Mouse (Mus musculus) urinary bladder, postnatal 36 days (tissue): ENCODE measurements around the gene Mars2.

Experiments
- DNase-seq, 2 experiments: peaks; one replicate each; pipeline ENCODE4 v3.0.0; 2022; ENCODE audit warnings: low spot score in 2 of 2, mixed read lengths in 1 of 2

The Mars2 gene

DNA sequence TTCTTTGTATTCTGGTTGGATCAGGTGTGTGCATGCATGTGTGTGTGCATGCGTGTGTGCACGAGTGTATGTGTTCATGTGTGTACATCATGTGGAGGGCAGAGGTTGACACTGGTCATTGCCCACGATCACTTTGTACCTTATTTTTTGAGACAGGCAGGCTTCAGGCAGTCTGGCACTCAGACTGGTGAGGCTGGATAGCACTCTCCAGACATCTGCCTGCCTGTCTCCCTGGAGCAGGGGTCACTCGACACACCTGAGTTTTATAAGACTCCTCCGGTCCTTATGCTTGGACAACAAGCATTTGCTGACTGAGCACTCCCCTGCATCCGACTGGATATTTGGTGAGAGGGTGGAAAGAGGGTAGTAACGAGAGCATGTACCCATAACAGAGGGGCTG lies 14.0 kb upstream of the Mars2 start:
- DNase-seq: no peak

DNA sequence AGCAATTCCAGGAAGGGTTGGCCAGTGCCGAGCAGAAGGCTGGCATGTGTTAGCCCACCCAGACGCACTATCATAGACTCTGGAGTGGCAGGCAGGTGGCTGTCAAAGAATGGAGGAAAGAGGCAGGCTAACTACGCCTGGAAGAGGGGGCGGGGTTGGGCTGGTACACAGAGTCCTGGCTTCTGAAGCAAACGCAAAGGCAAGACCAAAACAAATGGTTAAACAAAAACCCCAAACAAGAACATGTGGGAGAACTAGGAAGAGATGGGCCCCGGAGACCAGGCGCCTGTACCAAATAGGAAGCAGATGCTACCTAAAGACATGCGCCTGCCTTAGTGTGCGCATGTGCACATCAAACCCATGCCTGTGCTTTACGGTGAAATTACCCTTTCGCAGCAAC lies 12.9 kb upstream of the Mars2 start:
- DNase-seq: no peak

DNA sequence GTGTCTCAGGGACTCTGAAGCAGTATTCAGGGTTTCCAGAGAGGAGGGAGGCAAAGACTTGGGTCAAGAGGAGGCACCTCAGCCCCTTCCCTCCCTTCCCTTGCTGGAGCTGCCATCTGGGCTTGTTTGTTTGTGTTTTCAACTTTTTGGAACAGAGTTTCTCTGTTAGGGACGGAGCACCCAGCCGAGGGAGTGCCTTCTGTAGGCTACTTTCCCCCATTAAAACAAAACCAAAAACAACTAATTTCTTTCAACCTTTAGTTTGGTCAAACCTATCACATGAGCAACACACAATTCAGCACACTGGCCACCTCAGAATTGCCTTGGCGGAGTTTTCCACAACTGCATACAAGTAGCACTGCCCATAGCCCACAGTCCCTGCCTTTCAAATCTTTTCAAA lies 11.6 kb upstream of the Mars2 start:
- no peak for DNase-seq

DNA sequence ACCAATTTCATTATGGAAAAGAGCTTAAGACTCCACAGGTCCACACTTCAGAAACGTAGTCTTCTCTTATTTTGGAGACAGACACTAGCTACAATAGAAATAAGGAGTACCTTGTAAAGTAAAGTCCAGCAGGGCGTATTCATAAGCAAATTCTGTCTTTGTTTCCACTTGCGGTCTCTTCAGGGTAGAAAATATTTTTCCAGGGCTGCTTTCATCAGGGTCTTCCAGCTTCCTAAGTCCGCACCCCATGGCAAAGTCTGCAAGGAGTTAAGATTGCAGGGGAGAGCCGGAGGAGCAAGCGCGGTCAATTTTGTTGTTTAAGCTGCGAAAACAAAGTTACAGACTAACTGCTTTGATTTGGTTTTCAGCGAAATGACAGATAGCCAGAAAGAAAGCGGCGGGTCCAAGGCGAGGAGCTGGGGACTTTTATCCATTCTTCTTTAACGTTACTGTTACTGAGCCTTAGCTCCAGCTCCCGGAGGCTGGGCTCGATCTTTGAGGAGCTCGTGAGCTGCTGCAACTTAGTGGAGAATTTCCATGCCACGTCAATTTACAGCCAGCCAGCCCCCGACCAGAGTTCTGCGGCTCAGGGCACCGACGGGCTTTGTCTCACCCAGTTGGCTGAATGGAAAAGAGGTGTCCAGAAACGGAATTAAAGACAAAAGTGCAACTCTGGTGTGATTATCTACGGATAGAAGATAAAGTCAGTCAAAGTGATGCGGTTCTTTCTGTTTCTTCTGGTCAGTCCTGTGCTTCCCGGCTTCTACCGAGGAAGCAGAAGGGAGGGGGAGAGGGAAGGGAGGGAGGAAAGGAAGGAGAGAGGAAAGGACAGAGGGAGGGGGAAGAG lies 10.7 kb upstream of the Mars2 start, which contains the start of gene Rftn2:
TSS of gene Rftn2 (minus strand) at position 772 of the 847 bp plus-strand sequence.
- peak in 1 of 2 experiments; percentile 18 for DNase-seq

DNA sequence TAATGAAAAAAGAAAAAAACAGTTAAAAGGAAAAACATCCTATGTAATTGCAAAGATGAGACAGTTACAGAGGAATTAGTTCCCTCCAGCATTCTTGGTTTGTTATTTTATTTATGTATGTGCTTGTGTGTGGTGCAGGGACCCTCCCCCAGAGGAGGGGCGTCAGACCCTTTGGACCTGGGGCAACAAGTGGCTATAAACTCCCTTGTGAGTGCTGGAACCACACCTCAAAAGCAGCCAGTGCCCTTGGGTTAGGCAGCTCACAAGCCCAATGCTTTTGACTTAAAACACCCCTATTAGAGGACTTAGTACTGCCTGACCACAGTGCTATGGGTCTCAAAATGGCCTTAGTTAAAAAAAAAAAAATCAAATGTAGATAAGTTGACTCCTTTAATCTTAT lies 9.6 kb upstream of the Mars2 start:
- DNase-seq: no peak

DNA sequence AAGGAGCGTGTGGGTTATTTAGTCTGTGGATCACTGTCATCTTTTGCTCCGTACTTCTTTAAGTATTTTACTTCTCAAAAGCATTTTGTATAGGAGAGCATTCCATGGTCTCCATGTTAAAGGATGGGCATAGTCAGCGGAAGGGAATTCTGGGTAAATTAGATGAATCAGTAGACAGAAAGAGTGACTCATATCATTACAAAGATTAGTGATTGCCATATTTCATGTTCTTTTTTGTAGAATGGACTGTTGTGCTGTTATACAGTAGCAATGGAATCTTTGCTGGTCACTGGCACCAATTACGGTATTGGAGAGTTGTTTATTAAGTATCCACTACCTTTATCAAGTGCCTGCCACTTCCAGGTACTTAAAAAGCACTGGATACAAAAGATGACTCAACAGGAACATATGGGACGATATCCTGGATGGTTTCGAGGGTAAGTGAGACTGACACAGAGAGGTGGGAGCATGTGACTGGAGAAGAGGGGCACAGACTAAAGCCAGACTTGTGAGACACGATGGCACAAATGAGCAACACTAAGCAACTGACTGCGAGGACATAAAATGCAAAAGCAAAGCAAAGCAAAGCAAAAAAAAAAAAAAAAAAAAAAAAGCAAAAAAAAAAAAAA lies 8.6 kb upstream of the Mars2 start:
- no peak for DNase-seq

DNA sequence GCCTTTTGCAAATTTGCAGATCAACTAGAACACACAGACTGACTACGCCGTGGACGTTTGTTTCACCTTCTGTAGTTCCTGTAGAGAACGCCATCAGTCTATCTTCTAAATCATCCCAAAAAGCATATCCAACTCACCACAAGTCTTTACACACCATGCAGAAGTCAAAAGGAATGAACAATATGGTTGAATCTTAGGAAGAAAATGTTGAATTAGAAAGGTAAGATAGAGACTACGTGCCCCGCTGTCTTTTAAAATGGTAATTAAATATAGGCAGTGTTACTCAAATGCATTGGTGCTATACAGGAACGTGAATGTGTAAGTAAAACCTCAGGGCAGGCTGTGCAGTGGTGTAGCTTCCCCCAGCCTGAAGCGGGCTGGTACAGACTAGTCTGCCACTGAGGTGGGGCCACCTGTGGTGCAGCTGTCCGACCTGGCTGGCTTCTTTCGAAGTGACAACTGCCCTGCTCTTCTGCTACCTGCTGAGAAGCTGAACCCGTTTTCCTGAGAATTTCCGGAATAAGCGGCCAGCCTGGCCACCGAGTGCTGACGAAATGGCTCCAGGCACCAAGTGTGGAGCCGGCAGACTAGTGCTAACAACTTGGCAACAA lies 2.0 kb upstream of the Mars2 start:
- no peak for DNase-seq

DNA sequence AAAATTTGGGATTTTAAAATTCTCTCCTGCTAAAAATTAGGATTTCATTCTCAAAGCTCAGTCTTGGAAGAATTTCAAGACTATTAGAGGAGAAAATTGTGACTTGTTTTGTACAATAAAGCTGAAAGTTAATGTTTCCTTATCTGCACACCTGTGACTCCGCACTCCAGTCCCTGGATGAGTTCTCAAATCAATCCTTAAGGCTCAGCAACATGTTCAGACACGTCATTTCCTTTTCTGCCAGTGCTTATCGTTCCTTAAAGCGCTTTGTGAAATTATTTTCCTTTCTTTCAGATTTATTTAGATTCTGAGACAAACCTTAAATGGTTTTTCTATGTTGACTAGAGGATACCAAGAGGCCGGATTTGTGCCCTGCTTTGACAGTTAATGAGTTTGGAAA lies 490 bp upstream of the Mars2 start:
- DNase-seq: no peak

DNA sequence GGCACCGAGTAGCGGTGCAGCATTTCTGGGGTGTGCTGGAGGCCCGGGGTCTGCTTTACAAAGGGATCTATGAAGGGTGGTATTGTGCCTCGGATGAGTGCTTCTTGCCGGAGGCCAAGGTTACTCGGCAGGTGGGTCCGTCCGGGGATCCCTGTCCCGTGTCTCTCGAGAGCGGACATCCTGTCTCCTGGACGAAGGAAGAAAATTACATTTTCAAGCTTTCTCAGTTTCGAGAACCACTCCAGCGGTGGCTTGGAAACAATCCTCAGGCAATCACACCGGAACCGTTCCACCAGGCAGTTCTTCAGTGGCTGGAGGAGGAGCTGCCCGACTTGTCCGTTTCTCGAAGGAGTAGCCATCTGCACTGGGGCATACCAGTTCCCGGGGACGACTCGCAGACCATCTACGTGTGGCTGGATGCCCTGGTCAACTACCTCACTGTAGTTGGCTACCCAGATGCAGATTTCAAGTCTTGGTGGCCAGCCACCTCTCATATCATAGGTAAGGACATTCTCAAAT lies 725 bp downstream of the Mars2 start:
- DNase-seq: no peak

DNA sequence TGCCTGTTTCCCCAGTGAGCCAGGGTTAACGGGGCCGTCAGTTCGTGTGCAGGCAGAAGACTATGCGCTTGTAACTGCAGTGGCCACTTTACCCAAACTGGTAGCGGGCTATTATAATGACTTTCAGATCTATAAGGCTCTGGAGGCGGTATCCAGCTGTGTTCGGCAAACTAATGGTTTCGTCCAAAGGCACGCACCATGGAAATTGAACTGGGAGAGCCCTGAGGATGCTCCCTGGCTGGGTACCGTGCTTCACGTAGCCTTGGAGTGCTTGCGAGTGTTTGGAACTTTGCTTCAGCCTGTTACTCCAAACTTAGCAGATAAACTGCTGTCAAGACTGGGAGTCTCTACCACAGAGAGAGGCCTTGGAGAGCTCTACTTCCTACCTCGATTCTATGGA lies 1.5 kb downstream of the Mars2 start:
- no peak for DNase-seq

DNA sequence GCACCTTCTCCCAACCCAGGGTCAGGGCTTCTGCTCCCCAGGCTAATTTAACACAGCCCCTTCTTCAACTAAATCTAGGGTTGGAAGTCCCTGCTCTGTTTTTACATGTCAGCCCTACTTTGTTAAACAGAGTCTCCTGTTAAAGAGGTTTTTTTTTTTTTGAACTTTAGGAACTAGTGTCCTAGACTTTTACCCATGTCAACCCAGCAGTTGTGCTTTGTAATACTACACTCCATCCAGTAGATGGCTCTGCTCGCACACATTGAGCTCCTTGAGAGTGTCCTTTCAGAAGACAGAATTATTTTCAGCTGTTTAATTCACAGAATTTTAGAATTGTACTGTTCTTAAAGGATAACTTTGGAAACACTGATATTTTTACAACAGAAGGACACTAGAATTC lies 2.3 kb downstream of the Mars2 start:
- DNase-seq: no peak

DNA sequence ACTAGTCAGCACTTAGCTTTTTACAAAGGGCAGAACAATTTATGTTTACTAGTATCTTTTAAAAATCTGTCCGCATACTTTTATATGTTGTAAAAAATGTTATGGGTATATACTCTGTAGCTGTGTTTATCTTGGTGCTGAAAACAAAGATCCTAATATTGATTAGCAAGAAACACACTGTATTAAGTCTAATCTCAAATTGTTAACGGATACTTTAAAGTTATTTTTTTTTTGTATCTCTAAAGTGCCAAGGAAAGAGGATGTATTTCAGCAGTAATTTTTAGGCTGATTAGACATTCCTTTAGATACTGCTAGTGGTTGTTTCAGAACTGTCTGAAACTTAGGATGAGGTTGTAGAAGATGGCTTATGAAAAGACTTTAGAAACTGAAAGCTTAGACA lies 9.4 kb downstream of the Mars2 start:
- no peak for DNase-seq

DNA sequence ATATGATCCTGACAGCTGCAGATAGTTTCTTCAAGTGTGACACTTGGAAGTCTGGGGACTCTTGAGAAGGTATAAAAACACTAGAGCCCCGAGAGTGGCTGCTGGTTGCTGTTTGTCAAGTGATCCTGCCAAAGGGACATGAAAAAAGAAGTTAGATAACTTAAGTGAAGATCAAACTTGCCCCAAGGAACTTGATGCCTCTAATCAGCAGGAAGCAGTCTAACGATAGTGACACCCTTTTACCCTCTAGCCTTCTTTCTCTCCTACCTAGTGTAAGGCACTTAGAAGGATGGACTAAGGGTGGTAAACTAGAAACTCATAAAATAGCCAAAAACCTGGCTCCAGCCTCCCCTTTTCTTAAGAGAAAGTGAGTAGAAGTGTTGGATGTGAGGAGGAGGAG lies 27.4 kb downstream of the Mars2 start:
- no peak for DNase-seq

DNA sequence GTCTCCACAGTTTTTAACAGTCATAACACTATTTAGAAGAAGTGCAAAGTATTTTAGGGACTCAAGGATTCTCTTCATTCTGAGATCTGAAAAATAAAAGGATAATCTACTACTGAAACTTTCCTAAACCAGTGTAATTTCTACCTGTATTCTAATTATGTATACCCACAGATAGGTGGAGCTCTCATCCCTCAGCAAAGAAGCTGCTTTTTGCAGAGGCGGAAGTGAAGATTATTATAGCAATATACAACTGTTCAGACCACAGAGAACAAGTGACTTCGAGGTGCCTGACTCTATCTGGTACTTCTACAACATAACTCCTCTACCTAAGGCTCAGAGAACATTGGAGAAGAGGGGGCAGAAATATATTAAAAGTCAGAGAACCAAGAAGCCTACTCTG lies 28.5 kb downstream of the Mars2 start:
- DNase-seq: no peak

DNA sequence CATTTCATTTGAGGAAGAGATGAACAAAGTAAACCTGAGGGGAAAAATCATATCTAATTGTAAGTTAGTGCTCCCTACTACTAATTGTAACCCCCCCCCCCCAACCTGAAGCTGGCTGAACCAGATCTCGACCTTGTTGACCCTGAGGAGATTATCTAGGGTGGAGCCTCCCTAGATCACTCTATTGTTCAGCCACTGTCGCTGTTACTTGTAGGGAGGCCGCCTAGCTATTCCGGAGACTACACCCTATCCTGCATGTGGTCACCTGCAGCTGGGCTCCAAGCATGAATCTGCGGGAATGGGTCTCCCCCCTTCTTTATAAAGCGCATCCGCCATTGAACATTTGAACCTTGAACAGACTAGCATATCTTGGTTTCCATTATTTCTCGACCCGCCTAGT lies 42.1 kb downstream of the Mars2 start:
- no peak for DNase-seq
